Mouse (Mus musculus): Measurements from ENCODE around the gene Rbpj. TPM values are rescaled to one million over a fixed set of nuclear protein-coding genes. Genes with fewer than 3 reads are reported as not detected.

Rbpj gene
- polyA plus RNA-seq, 1 experiment from 2014 or later = 38.8 TPM

DNA sequence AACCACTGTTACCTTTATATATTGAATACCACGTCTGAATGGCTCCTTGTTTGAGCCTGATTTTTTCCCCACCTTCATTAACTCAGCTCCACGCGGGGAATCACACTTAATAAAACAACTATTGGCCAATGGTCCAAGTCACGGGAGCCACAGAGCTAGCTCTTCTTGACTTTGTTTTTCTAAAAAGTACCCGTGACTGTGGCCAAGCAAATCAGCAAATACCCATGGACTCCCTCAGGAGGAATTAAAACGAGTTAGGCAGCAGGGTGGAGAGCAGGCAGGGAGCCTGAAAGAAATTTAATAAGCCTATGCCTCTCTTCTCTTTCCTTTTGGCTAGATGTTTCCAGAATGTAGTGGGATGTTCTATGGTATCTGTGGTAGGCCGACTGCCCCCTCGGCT is 51.9 kb downstream of the Rbpj start:
- 80% methylated on average over 8 of the region's 8 CpGs for WGBS
- DNase-seq (ENCODE audit: low spot score) = no peak
- Histone ChIP-seq H3K4me3 (replicated peaks; ENCODE audit: low read length) (no peak overlapping the region), H3K27ac (no peak overlapping the region), H3K4me1 (replicated peaks; ENCODE audit: control insufficient read depth, insufficient read depth, low read length) (peaks cover 7% of the 10 kb centered on the region; the same call in 1 of the 2 replicates), H3K36me3 (replicated peaks; ENCODE audit: control insufficient read depth, insufficient read depth) (no peaks in the 10 kb centered on the region), H3K9ac (no peak overlapping the region), H3K4me2 (replicated peaks) (no peak overlapping the region), H3K9me3 (ENCODE audit: control insufficient read depth, low read length) (no peaks in the 10 kb centered on the region), H3K27me3 (ENCODE audit: control insufficient read depth, insufficient read depth, low read length) (no peaks in the 10 kb centered on the region)
- ATAC-seq (ENCODE audit: low FRiP score) = no peak

DNA sequence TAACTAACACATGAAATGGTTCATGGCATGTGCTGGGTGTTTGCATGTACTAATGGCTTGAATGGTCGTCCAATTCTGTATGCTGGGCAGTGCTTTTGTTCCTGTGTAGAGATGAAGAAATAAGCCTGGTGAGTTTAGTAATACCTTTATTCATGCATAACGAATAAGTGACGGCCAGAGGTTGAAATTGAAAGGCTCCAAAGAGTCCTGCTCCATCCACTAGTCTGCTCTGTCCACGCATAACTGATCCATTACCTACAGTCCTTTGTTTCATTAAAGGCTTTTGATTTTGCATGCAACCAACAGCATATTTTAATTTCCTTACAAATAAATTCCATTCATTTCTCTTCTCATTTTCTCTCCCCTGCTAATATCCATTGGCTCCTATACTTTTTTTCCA is 53.2 kb downstream of the Rbpj start:
- no peak overlapping the region for H3K27ac ChIP-seq
- DNase-seq (ENCODE audit: low spot score) = no peak
- H3K4me3 ChIP-seq (replicated peaks; ENCODE audit: low read length) = no peak overlapping the region
- WGBS = 44% methylated on average over 4 of the region's 4 CpGs
- H3K36me3 ChIP-seq (replicated peaks; ENCODE audit: control insufficient read depth, insufficient read depth) = no peaks in the 10 kb centered on the region
- H3K9ac ChIP-seq = no peak overlapping the region
- ATAC-seq (ENCODE audit: low FRiP score) = no peak
- no peak overlapping the region for H3K4me2 ChIP-seq (replicated peaks)
- no peaks in the 10 kb centered on the region for H3K9me3 ChIP-seq (ENCODE audit: control insufficient read depth, low read length)
- H3K27me3 ChIP-seq (ENCODE audit: control insufficient read depth, insufficient read depth, low read length) = no peaks in the 10 kb centered on the region
- H3K4me1 ChIP-seq (replicated peaks; ENCODE audit: control insufficient read depth, insufficient read depth, low read length) = peaks cover 11% of the 10 kb centered on the region; the same call in 1 of the 2 replicates

DNA sequence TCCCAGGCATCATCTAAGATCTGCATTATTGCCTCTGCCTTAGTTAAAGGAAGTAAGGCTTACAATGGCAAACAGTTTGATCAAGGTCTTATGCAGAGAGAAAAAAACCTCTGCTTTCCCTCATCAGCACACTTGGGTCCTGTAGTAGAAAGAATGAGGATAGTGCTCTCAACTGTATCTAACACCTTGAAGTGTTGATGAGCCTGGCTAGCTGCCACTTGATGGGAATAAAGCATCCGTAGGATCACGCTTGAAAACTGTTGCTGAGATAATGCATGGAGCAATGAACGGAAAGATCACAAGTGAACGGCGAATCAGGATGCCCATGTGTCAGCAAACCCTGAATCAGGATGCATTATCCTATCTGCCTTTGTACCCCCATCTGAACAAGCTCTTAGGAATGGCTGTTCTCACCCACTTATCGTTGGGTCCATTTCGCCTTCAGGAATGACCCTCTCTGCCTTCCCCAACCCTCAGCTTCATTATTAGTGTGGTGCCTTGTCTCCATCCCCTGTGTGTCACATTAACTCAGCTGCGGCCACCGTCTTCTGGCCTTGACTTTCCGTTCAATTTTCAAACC is 54.1 kb downstream of the Rbpj start:
- WGBS = 84% methylated on average over 10 of the region's 10 CpGs
- no peak for ATAC-seq (ENCODE audit: low FRiP score)
- H3K4me2 ChIP-seq (replicated peaks) = no peak overlapping the region
- no peaks in the 10 kb centered on the region for H3K36me3 ChIP-seq (replicated peaks; ENCODE audit: control insufficient read depth, insufficient read depth)
- no peaks in the 10 kb centered on the region for H3K9me3 ChIP-seq (ENCODE audit: control insufficient read depth, low read length)
- H3K9ac ChIP-seq = no peak overlapping the region
- no peak for DNase-seq (ENCODE audit: low spot score)
- H3K4me1 ChIP-seq (replicated peaks; ENCODE audit: control insufficient read depth, insufficient read depth, low read length) = peaks cover 11% of the 10 kb centered on the region; the same call in 1 of the 2 replicates
- no peaks in the 10 kb centered on the region for H3K27me3 ChIP-seq (ENCODE audit: control insufficient read depth, insufficient read depth, low read length)
- no peak overlapping the region for H3K4me3 ChIP-seq (replicated peaks; ENCODE audit: low read length)
- H3K27ac ChIP-seq = no peak overlapping the region

DNA sequence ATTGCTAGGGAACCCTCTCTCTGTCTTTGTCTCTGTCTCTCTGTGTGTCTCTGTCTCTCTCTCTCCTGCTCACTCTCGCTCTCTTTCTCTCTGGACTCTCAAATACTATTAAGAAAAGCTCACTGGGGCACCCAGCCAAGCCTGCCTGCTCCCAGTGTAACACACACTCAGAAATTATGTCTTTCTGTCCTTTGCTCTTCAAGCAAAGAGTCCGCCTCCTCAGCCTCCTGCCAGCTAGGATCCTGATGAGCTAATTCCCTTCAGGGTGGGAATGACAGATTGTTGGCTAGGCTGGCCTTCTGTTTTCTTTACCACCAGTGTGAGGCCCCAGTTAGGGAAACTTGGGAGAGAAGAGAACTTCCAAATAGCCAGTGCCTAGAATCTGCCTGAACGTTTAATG is 57.1 kb downstream of the Rbpj start:
- Histone ChIP-seq H3K9ac (no peak overlapping the region), H3K4me2 (replicated peaks) (no peak overlapping the region), H3K4me3 (replicated peaks; ENCODE audit: low read length) (no peak overlapping the region), H3K4me1 (replicated peaks; ENCODE audit: control insufficient read depth, insufficient read depth, low read length) (peaks cover 20% of the 10 kb centered on the region), H3K27ac (no peak overlapping the region), H3K36me3 (replicated peaks; ENCODE audit: control insufficient read depth, insufficient read depth) (no peaks in the 10 kb centered on the region), H3K9me3 (ENCODE audit: control insufficient read depth, low read length) (no peaks in the 10 kb centered on the region), H3K27me3 (ENCODE audit: control insufficient read depth, insufficient read depth, low read length) (no peaks in the 10 kb centered on the region)
- WGBS = 37% methylated on average over 3 of the region's 3 CpGs
- DNase-seq (ENCODE audit: low spot score) (peak; percentile 61), ATAC-seq (ENCODE audit: low FRiP score) (peak; percentile 60; the same call in 1 of the 2 replicates)

DNA sequence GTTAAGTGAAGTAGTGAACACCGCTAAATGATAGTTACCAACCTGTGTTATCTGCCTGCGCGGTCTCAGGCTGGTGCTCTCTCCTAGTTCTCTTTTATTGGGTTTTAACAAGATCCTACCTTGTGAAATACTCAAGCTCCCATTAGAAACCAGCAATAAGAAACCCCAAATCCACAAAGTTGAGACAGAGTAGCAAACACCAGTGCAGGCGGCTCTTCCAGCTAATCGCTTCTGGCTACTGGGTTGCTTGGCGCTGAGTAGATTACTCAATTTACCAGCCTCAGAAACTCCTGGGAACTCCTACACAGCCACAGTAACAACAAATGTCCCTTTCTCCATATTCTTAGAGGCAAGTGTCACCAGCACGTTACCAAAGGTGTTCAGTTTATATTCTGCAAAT is 58.2 kb downstream of the Rbpj start:
- ATAC-seq (ENCODE audit: low FRiP score) (no peak), DNase-seq (ENCODE audit: low spot score) (no peak)
- Histone ChIP-seq H3K4me2 (replicated peaks) (no peak overlapping the region), H3K9me3 (ENCODE audit: control insufficient read depth, low read length) (no peaks in the 10 kb centered on the region), H3K27ac (no peak overlapping the region), H3K4me1 (replicated peaks; ENCODE audit: control insufficient read depth, insufficient read depth, low read length) (peaks cover 15% of the 10 kb centered on the region), H3K9ac (no peak overlapping the region), H3K27me3 (ENCODE audit: control insufficient read depth, insufficient read depth, low read length) (no peaks in the 10 kb centered on the region), H3K4me3 (replicated peaks; ENCODE audit: low read length) (no peak overlapping the region), H3K36me3 (replicated peaks; ENCODE audit: control insufficient read depth, insufficient read depth) (no peaks in the 10 kb centered on the region)
- WGBS = 93% methylated on average over 7 of the region's 7 CpGs

DNA sequence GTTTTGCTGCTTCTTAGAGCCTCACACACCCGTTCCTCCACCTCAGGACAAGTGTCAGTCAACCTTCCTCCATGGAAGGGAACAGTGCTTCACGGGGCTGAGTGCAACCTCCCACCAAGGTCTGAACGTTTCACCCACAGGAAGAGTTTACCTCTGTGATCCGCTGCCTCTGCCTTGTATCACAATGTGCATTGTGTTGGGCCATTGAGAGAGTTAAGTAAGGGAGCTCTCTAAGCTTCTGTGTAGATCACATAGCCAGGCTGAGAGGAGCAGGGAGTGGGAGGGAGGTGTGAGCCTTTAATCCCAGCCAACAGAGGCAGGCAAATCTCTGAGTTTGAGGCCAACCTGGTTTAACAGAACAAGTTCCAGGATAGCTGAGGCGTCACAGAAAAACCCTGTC is 58.9 kb downstream of the Rbpj start:
- Histone ChIP-seq H3K36me3 (replicated peaks; ENCODE audit: control insufficient read depth, insufficient read depth) (no peaks in the 10 kb centered on the region), H3K9me3 (ENCODE audit: control insufficient read depth, low read length) (no peaks in the 10 kb centered on the region), H3K4me3 (replicated peaks; ENCODE audit: low read length) (no peak overlapping the region), H3K4me2 (replicated peaks) (no peak overlapping the region), H3K27me3 (ENCODE audit: control insufficient read depth, insufficient read depth, low read length) (no peaks in the 10 kb centered on the region), H3K4me1 (replicated peaks; ENCODE audit: control insufficient read depth, insufficient read depth, low read length) (peaks cover 15% of the 10 kb centered on the region), H3K9ac (no peak overlapping the region), H3K27ac (no peak overlapping the region)
- WGBS = 43% methylated on average over 5 of the region's 5 CpGs
- ATAC-seq (ENCODE audit: low FRiP score) (no peak), DNase-seq (ENCODE audit: low spot score) (no peak)

DNA sequence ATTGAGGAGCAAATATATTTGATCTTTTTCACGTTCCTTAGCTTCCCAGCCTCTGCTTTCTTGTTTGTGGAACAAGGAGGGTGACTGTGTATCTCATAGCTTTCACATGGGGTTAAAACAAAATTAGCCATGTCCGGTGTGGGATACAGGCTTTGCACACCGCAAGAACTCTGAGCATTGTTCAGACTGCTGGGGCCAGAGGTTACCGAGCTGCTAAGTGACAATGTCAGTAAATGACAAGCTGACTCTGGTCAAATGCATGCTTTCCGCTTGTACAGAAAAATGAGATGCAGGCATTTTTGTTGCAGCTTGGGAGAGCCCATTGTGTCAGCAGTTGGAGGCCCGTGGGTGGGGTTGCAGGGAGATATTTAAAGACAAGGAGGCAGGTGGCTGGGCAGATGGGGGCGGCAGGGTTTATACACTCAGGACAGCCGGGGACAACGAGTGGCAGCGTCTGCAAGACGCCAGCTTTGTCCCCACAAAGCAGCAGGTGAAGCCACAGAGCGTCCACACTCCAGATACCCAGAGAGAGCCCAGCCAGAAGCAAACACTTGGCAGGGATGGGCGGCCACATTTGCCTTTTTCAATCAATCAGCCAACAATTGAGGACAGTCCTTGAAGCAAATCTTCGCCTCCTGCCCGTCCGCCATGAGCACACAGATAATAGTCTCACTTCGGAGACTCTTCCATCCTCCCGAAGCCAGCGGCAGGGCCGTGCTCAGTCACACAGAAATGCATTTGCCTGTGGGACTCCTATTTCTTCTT is 59.5 kb downstream of the Rbpj start:
- peak; percentile 78 for ATAC-seq (ENCODE audit: low FRiP score)
- peaks cover 15% of the 10 kb centered on the region for H3K4me1 ChIP-seq (replicated peaks; ENCODE audit: control insufficient read depth, insufficient read depth, low read length)
- H3K4me3 ChIP-seq (replicated peaks; ENCODE audit: low read length) = no peak overlapping the region
- H3K27ac ChIP-seq = peak overlapping the region; percentile 27
- peak; percentile 46 for DNase-seq (ENCODE audit: low spot score)
- H3K27me3 ChIP-seq (ENCODE audit: control insufficient read depth, insufficient read depth, low read length) = no peaks in the 10 kb centered on the region
- H3K36me3 ChIP-seq (replicated peaks; ENCODE audit: control insufficient read depth, insufficient read depth) = no peaks in the 10 kb centered on the region
- no peaks in the 10 kb centered on the region for H3K9me3 ChIP-seq (ENCODE audit: control insufficient read depth, low read length)
- peak overlapping the region; percentile 46 for H3K9ac ChIP-seq
- 14% methylated on average over 20 of the region's 20 CpGs for WGBS
- H3K4me2 ChIP-seq (replicated peaks) = peak overlapping the region; percentile 47

DNA sequence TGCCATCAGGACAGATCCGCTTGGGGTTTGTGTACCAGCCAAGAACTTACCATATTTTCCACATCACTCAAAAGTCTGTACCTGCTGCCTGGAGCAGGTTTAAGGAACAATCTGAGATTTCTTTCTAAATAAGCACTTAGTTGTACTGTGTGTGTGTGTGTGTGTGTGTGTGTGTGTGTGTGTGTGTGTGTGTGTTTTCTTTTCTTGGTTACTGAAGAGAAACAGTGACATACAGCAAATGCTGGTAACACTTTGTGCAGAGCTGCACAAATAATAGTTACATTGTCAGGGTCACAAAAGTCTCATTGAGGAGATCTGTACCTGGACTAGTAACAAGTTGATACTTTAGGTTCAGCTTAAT is 60.1 kb downstream of the Rbpj start:
- H3K27me3 ChIP-seq (ENCODE audit: control insufficient read depth, insufficient read depth, low read length) = no peaks in the 10 kb centered on the region
- H3K4me1 ChIP-seq (replicated peaks; ENCODE audit: control insufficient read depth, insufficient read depth, low read length) = peaks cover 15% of the 10 kb centered on the region
- peak overlapping the region; percentile 27 for H3K27ac ChIP-seq
- no peaks in the 10 kb centered on the region for H3K36me3 ChIP-seq (replicated peaks; ENCODE audit: control insufficient read depth, insufficient read depth)
- peak overlapping the region; percentile 47 for H3K4me2 ChIP-seq (replicated peaks)
- no peaks in the 10 kb centered on the region for H3K9me3 ChIP-seq (ENCODE audit: control insufficient read depth, low read length)
- WGBS = 24% methylated on average over 1 of the region's 1 CpGs
- peak overlapping the region; percentile 46 for H3K9ac ChIP-seq
- DNase-seq (ENCODE audit: low spot score) = no peak
- no peak for ATAC-seq (ENCODE audit: low FRiP score)
- H3K4me3 ChIP-seq (replicated peaks; ENCODE audit: low read length) = no peak overlapping the region

DNA sequence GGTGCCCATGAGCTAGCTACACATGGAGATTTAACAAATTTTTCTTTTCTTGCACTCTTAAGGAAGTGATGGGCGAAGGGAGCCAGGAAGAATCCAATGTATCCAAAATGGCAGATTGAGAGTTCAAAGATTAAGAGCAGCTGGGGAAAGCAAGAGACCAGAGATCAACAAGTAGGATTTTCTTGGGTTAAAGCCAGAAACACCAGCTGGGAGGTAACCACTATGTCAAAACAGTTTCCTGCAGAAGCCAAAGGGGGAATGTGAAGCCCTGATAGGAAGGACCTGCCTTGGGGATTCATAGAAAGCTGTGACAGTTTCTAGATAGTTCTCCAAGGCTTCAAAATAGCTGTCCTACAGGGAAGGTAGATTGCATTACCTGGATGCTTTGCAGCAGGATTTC is 63.9 kb downstream of the Rbpj start:
- no peak overlapping the region for H3K27ac ChIP-seq
- H3K9me3 ChIP-seq (ENCODE audit: control insufficient read depth, low read length) = no peaks in the 10 kb centered on the region
- 91% methylated on average over 1 of the region's 1 CpGs for WGBS
- H3K4me3 ChIP-seq (replicated peaks; ENCODE audit: low read length) = no peak overlapping the region
- H3K4me2 ChIP-seq (replicated peaks) = no peak overlapping the region
- peaks cover 8% of the 10 kb centered on the region for H3K4me1 ChIP-seq (replicated peaks; ENCODE audit: control insufficient read depth, insufficient read depth, low read length)
- peak; percentile 49 for DNase-seq (ENCODE audit: low spot score)
- H3K9ac ChIP-seq = no peak overlapping the region
- no peaks in the 10 kb centered on the region for H3K27me3 ChIP-seq (ENCODE audit: control insufficient read depth, insufficient read depth, low read length)
- H3K36me3 ChIP-seq (replicated peaks; ENCODE audit: control insufficient read depth, insufficient read depth) = no peaks in the 10 kb centered on the region
- no peak for ATAC-seq (ENCODE audit: low FRiP score)
